Mouse (Mus musculus) liver, embryonic 13.5 days (tissue): ENCODE results near the gene Atxn1. TPM values are rescaled to one million over a fixed set of nuclear protein-coding genes. Genes with fewer than 3 reads are reported as not detected.

ENCODE experiments used
- ATAC-seq: fragments of 200-750 bp; cut with Nextera tagmentation; 2 replicates; pipeline ENCODE4 v1.8.0; 2017; ENCODE audit warnings: low read depth, mild to moderate bottlenecking, moderate number of reproducible peaks, moderate library complexity
- DNase-seq: peaks from one replicate; pipeline ENCODE4 v3.0.0; 2022
- H3K27ac ChIP-seq: fragments of 300-500 bp; sonication (generic); 2 replicates; pipeline ENCODE4 v1.5.1; 2015; ENCODE audit warnings: moderate library complexity, mild to moderate bottlenecking, inconsistent platforms
- H3K27me3 ChIP-seq: fragments of 300-500 bp; sonication (generic); 2 replicates; pipeline ENCODE4 v1.6.1; 2015; ENCODE audit warnings: mild to moderate bottlenecking, inconsistent platforms
- H3K36me3 ChIP-seq: fragments of 300-500 bp; sonication (generic); 2 replicates; pipeline ENCODE4 v1.6.1; 2015; ENCODE audit warnings: mild to moderate bottlenecking, inconsistent platforms
- H3K4me1 ChIP-seq: fragments of 300-500 bp; sonication (generic); replicated peaks from 2 replicates; pipeline ENCODE4 v1.6.1; 2015; ENCODE audit warnings: inconsistent platforms
- H3K4me2 ChIP-seq: fragments of 300-500 bp; sonication (generic); 2 replicates; pipeline ENCODE4 v1.6.1; 2015; ENCODE audit warnings: inconsistent platforms, mild to moderate bottlenecking, moderate library complexity
- H3K4me3 ChIP-seq: fragments of 300-500 bp; sonication (generic); replicated peaks from 2 replicates; pipeline ENCODE4 v1.5.1; 2015; ENCODE audit warnings: mild to moderate bottlenecking, inconsistent platforms
- H3K9ac ChIP-seq: fragments of 300-500 bp; sonication (generic); 2 replicates; pipeline ENCODE4 v1.6.1; 2015; ENCODE audit warnings: mild to moderate bottlenecking, inconsistent platforms
- H3K9me3 ChIP-seq: fragments of 300-500 bp; sonication (generic); replicated peaks from 2 replicates; pipeline ENCODE4 v1.6.1; 2016; ENCODE audit warnings: inconsistent platforms
- WGBS: fragments of 180-500 bp; shearing (Covaris S2); methylation state at CpG from one replicate; pipeline ENCODE4 v1.1.7; 2015; ENCODE audit not compliant: insufficient replicate concordance; 5-methylcytosine and 5-hydroxymethylcytosine counted together
- polyA plus RNA-seq: library from polyadenylated mRNA; unstranded; fragments of >200 nt; fragmentation: Nextera tagmentation; extraction: Ambion mirVana; gene quantifications from 2 replicates; pipeline ENCODE4 v1.2.1, GENCODE M21; 2015

Atxn1 gene
- polyA plus RNA-seq, 1 experiment from 2014 or later, result 1.5 TPM

- Histone ChIP-seq H3K9ac (no peak overlapping the region), H3K4me1 (0 out of 2 replicates have a peak, but pooled peaks cover 3% of the 10 kb centered on the region), H3K4me3 (no peak overlapping the region), H3K4me2 (no peak overlapping the region), H3K27me3 (peaks cover 3% of the 10 kb centered on the region; the same call in 1 of the 2 replicates), H3K36me3 (no peaks in the 10 kb centered on the region), H3K27ac (no peak overlapping the region), H3K9me3 (no peaks in the 10 kb centered on the region)
- ATAC-seq, result no peak
- WGBS, result 22% methylated on average over 3 of the region's 3 CpGs
- DNase-seq, result no peak
These were observed 9.8 kb upstream of the Atxn1 start for GRCm38 (mm10) chr13:45974651-45975050.

- no peak overlapping the region for H3K9ac ChIP-seq
- H3K9me3 ChIP-seq, result no peaks in the 10 kb centered on the region
- peaks cover 3% of the 10 kb centered on the region; the same call in 1 of the 2 replicates for H3K27me3 ChIP-seq
- 43% methylated on average over 7 of the region's 7 CpGs for WGBS
- H3K4me1 ChIP-seq, result 0 out of 2 replicates have a peak, but pooled peaks cover 3% of the 10 kb centered on the region
- H3K27ac ChIP-seq, result no peak overlapping the region
- H3K36me3 ChIP-seq, result no peaks in the 10 kb centered on the region
- H3K4me2 ChIP-seq, result no peak overlapping the region
- no peak for DNase-seq
- H3K4me3 ChIP-seq, result no peak overlapping the region
- no peak for ATAC-seq
These were observed 9.2 kb upstream of the Atxn1 start for GRCm38 (mm10) chr13:45973972-45974490.

GRCm38 (mm10) chr13:45970920-45971536, 6.2 kb upstream of the Atxn1 start:
- Histone ChIP-seq H3K27ac (no peak overlapping the region), H3K9me3 (no peaks in the 10 kb centered on the region), H3K4me3 (no peak overlapping the region), H3K4me1 (peaks cover 8% of the 10 kb centered on the region), H3K9ac (no peak overlapping the region), H3K4me2 (no peak overlapping the region), H3K27me3 (peaks cover 3% of the 10 kb centered on the region; the same call in 1 of the 2 replicates), H3K36me3 (no peaks in the 10 kb centered on the region)
- no peak for ATAC-seq
- DNase-seq, result no peak
- WGBS, result 56% methylated on average over 12 of the region's 12 CpGs

GRCm38 (mm10) chr13:45968206-45968605, 3.4 kb upstream of the Atxn1 start:
- no peak overlapping the region for H3K27ac ChIP-seq
- no peak overlapping the region for H3K4me2 ChIP-seq
- H3K4me1 ChIP-seq, result peaks cover 21% of the 10 kb centered on the region
- H3K36me3 ChIP-seq, result no peaks in the 10 kb centered on the region
- no peak overlapping the region for H3K4me3 ChIP-seq
- ATAC-seq, result no peak
- H3K9me3 ChIP-seq, result no peaks in the 10 kb centered on the region
- WGBS, result 63% methylated on average over 4 of the region's 4 CpGs
- DNase-seq, result no peak
- H3K27me3 ChIP-seq, result no peaks in the 10 kb centered on the region
- H3K9ac ChIP-seq, result no peak overlapping the region

- WGBS, result 44% methylated on average over 3 of the region's 3 CpGs
- Histone ChIP-seq H3K27ac (no peak overlapping the region), H3K4me3 (no peak overlapping the region), H3K4me1 (peaks cover 27% of the 10 kb centered on the region), H3K9me3 (no peaks in the 10 kb centered on the region), H3K36me3 (no peaks in the 10 kb centered on the region), H3K27me3 (no peaks in the 10 kb centered on the region), H3K4me2 (no peak overlapping the region), H3K9ac (no peak overlapping the region)
- ATAC-seq (no peak), DNase-seq (no peak)
These were observed 2.6 kb upstream of the Atxn1 start for GRCm38 (mm10) chr13:45967371-45967770.

GRCm38 (mm10) chr13:45966586-45966985, 1.8 kb upstream of the Atxn1 start:
- Histone ChIP-seq H3K4me2 (peak overlapping the region; percentile 99), H3K27me3 (no peaks in the 10 kb centered on the region), H3K27ac (no peak overlapping the region), H3K36me3 (no peaks in the 10 kb centered on the region), H3K9ac (no peak overlapping the region), H3K9me3 (no peaks in the 10 kb centered on the region), H3K4me3 (peak overlapping the region; percentile 84), H3K4me1 (peaks cover 35% of the 10 kb centered on the region)
- ATAC-seq (no peak), DNase-seq (peak; percentile 9)
- WGBS, result 6% methylated on average over 14 of the region's 14 CpGs

- peak; percentile 25 for ATAC-seq
- peak overlapping the region; percentile 70 for H3K9ac ChIP-seq
- peaks cover 32% of the 10 kb centered on the region for H3K4me1 ChIP-seq
- peak overlapping the region; percentile 99 for H3K4me2 ChIP-seq
- no peaks in the 10 kb centered on the region for H3K36me3 ChIP-seq
- under 1% methylated on average over 41 of the region's 41 CpGs for WGBS
- H3K4me3 ChIP-seq, result peak overlapping the region; percentile 84
- H3K27me3 ChIP-seq, result no peaks in the 10 kb centered on the region
- no peaks in the 10 kb centered on the region for H3K9me3 ChIP-seq
- peak overlapping the region; percentile 75 for H3K27ac ChIP-seq
- DNase-seq, result peak; percentile 4
These were observed 1.0 kb upstream of the Atxn1 start for GRCm38 (mm10) chr13:45965594-45966432.

- H3K36me3 ChIP-seq, result no peaks in the 10 kb centered on the region
- DNase-seq (peak; percentile 22), ATAC-seq (peak; percentile 29)
- H3K4me1 ChIP-seq, result peaks cover 32% of the 10 kb centered on the region
- H3K9me3 ChIP-seq, result no peaks in the 10 kb centered on the region
- no peaks in the 10 kb centered on the region for H3K27me3 ChIP-seq
- WGBS, result under 1% methylated on average over 19 of the region's 39 CpGs
- H3K9ac ChIP-seq, result peak overlapping the region; percentile 85
- H3K4me3 ChIP-seq, result peak overlapping the region; percentile 84
- H3K4me2 ChIP-seq, result peak overlapping the region; percentile 99
- H3K27ac ChIP-seq, result peak overlapping the region; percentile 78
These were observed 416 bp downstream of the Atxn1 start for GRCm38 (mm10) chr13:45964331-45964852.

- no peaks in the 10 kb centered on the region for H3K9me3 ChIP-seq
- peak overlapping the region; percentile 99 for H3K4me2 ChIP-seq
- H3K36me3 ChIP-seq, result no peaks in the 10 kb centered on the region
- peak overlapping the region; percentile 78 for H3K27ac ChIP-seq
- under 1% methylated on average over 93 of the region's 95 CpGs for WGBS
- ATAC-seq, result peak; percentile 62
- H3K4me1 ChIP-seq, result peaks cover 32% of the 10 kb centered on the region
- peak overlapping the region; percentile 84 for H3K4me3 ChIP-seq
- H3K27me3 ChIP-seq, result no peaks in the 10 kb centered on the region
- H3K9ac ChIP-seq, result peak overlapping the region; percentile 85
- DNase-seq, result peak; percentile 64
These were observed 1.1 kb downstream of the Atxn1 start for GRCm38 (mm10) chr13:45963497-45964330.

GRCm38 (mm10) chr13:45962776-45963175, 2.0 kb downstream of the Atxn1 start:
- H3K4me1 ChIP-seq, result peaks cover 32% of the 10 kb centered on the region
- 6% methylated on average over 5 of the region's 5 CpGs for WGBS
- H3K9ac ChIP-seq, result peak overlapping the region; percentile 85
- H3K27ac ChIP-seq, result no peak overlapping the region
- no peaks in the 10 kb centered on the region for H3K36me3 ChIP-seq
- H3K27me3 ChIP-seq, result no peaks in the 10 kb centered on the region
- H3K9me3 ChIP-seq, result no peaks in the 10 kb centered on the region
- peak overlapping the region; percentile 84 for H3K4me3 ChIP-seq
- ATAC-seq, result no peak
- peak overlapping the region; percentile 99 for H3K4me2 ChIP-seq
- DNase-seq, result no peak
